Mouse (Mus musculus) urinary bladder, adult 18-20 months (tissue): ENCODE measurements around the gene Clba1.
"Not testable (repeated sequence)": the region's sequence is repeated elsewhere in the genome, so short reads cannot be mapped to it uniquely, and the experiment has no call there.

ENCODE experiments used
- DNase-seq, 2 experiments: peaks; one replicate each; pipeline ENCODE4 v3.0.0; 2022; ENCODE audit warnings: low spot score in 2 of 2, mixed read lengths in 2 of 2

Gene Clba1

DNA sequence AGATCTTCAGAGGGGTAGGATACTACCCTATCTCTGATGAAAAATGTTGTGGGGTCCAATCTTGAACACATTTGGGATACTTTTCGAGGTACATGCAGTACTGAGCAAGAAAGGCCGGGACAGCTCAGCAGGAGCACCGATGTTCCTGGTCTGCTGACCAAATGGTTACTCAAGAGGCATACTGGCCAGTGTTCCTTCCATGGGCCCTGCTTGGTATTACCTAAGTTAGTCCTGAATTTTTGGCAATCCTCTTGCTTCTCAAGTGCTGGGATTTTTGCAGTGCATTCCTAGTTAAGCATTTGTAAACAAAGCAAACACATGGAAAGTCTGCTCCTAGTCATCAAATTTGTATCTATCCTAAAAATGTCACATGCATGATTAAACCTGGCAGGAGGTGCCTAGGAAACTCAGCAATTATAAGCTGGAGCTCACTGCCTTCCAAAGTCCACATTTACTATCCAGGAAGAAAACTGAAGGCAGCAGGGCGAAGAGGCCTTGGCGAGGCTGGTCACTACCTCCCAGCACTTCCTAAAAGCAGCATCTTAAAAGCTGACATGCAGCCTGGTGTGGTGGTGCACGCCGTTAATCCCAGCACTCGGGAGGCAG, 10.4 kb downstream of the Clba1 start:
- no peak for DNase-seq

GRCm38 (mm10) chr12:112820401-112820999, 11.8 kb downstream of the Clba1 start:
- no peak for DNase-seq

- no peak for DNase-seq
Observed at GRCm38 (mm10) chr12:112821216-112821615, 12.5 kb downstream of the Clba1 start.

GRCm38 (mm10) chr12:112821974-112822373, 13.2 kb downstream of the Clba1 start:
- DNase-seq = no peak

- DNase-seq = no peak
Observed at GRCm38 (mm10) chr12:112822676-112823075, 13.9 kb downstream of the Clba1 start.

DNA sequence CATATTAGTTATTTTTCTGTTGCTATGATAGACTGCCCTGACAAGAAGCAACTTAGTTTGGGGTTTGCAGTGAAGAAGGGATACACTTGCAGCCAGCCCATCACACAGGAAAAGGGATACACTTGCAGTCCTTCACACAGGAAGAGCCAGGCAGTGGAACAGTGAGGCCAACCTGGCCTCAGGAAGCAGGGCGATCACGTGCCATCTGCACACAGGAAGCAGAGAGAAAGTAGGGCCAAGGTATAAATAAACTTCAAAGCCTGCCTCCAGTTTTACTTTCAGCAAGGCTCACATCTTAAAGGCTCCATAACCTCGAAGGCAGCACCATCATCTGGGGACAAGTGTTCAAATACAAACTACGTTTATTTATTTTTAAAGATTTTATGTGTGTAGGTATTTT, 14.5 kb downstream of the Clba1 start:
- DNase-seq = no peak

GRCm38 (mm10) chr12:112825901-112826300, 17.2 kb downstream of the Clba1 start:
- no peak for DNase-seq

GRCm38 (mm10) chr12:112828501-112829243, 19.9 kb downstream of the Clba1 start:
- DNase-seq = no peak

DNA sequence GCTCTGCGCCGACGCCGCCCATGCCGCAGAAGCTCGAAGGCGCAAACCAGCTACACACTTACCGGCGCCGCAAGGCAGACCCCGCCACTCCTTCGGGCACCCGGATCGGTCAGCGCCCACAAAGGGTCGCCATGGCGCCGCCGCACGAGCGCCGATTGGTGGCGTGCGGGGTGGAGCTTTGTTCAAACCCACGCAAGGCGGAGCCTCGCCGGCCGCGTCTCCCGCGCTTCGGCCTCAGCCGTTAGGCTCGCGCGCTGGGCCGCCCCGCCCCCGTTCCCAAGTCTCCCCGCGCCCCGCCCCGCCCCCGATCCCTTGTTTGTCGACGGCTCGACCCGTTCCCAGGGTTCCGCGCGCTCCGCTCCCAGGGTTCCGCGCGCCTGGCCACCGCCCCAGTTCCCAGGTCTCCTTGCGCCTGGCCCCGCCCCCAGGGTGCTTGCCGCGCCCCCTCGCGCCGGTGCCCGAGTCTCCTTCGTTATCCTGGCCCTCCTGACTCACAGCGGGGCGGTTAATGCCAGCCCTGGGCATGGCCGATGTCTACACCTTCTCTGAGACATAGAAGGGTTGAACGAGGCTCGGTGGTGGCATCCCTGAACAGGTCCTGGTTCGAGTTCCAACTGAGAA, 20.6 kb downstream of the Clba1 start, which contains the start of gene Cdca4:
Cdca4 (minus strand) TSS at position 180 of the 621 bp plus-strand sequence.
- peak; percentile 94 to 96 for DNase-seq

- DNase-seq = no peak
Observed at GRCm38 (mm10) chr12:112830141-112830540, 21.4 kb downstream of the Clba1 start.

GRCm38 (mm10) chr12:112830570-112830969, 21.8 kb downstream of the Clba1 start:
- DNase-seq = no peak

DNA sequence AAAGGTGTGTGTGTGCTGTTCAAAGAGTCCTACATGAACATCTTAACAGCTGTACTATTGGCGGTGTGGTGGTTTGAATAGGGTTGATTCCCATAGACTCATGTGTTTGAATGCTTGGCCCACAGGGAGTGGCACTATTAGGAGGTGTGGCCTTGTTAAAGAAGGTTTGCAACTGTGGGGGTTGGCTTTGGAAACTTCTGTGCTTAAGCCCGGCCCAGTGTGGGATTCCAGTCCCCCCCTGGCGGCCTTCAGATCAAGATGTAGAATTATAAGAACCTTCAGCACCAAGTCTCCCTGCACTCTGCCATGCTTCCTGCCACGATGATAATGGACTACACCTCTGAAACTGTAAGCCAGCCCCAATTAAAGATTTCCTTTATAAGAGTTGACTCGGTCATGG, 23.7 kb downstream of the Clba1 start:
- DNase-seq = no peak

GRCm38 (mm10) chr12:112833527-112833926, 24.8 kb downstream of the Clba1 start:
- no peak for DNase-seq

- no peak for DNase-seq
Observed at GRCm38 (mm10) chr12:112835046-112835445, 26.3 kb downstream of the Clba1 start.

- DNase-seq = no peak
Observed at GRCm38 (mm10) chr12:112840209-112841086, 31.7 kb downstream of the Clba1 start.

DNA sequence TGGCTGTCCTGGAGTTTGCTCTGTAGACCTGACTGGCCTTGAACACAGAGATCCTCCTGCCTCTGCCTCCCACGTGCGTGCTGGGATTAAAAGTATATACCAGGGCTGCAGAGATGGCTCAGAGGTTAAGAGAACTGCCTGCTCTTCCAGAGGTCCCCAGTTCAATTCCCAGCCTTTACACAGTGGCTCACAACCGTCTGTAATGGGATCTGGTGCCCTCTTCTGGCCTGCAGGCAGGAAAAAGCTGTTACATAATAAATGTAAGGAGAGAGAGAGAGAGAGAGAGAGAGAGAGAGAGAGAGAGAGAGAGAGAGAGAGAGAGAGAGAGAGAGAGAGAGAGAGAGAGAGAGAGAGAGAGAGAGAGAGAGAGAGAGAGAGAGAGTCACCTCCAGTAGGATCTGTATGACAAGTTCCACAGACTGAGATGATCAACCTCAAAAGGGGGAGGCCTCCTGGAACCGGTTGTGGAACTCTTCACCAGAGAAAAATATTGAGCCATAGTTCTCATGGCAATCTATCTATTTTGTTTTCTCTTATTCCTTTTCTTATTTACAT, 32.7 kb downstream of the Clba1 start:
- not testable (repeated sequence) for DNase-seq

DNA sequence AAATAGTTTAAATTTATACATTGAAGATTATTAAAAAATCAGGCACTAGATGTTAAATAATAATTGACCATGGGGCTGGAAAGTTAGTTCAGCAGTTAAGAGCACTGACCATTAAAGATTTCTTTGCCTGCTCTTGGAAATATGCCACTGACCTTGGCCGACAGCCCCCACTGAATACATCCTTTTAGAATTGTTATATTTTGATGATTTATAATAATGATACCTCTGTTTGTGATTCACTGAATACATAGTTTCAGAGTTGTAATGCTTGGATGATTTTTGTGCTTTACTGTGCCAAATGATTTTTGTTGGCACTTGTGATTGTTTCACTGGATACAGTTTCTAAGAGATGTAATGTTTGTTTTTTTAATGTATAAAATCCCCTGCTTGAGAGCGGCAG, 33.4 kb downstream of the Clba1 start:
- not testable (repeated sequence) for DNase-seq

DNA sequence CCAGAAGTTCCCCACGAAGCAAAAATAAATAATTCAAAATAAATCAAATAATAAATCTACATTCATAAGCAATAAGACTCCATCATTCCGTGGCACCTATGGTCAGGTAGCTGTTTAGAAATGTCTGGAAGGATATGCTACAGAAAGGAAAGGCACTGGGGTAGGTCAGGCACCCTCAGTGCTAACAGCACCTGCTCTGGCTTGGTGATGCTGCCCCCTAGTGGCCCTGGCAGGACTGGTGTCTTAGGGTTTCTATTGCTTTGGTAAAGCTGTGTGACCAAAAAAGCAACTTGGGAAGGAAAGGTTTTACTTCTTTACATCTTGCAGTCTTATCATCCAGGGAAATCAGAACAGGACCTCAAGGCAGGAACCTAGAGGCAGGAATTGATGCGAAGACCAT, 35.1 kb downstream of the Clba1 start:
- peak; percentile 79 to 81 for DNase-seq

- DNase-seq = no peak
Observed at GRCm38 (mm10) chr12:112847880-112848279, 39.1 kb downstream of the Clba1 start.

- DNase-seq = no peak
Observed at GRCm38 (mm10) chr12:112849235-112850022, 40.7 kb downstream of the Clba1 start.
